Mouse (Mus musculus): ENCODE measurements around the gene Snx25. TPM values are rescaled to one million over a fixed set of nuclear protein-coding genes. Genes with fewer than 3 reads are reported as not detected.
"Not testable (repeated sequence)": the region's sequence is repeated elsewhere in the genome, so short reads cannot be mapped to it uniquely, and the experiment has no call there.

The Snx25 gene
- polyA plus RNA-seq, 1 experiment from 2014 or later = 4.8 TPM

- not testable (repeated sequence) for H3K4me3 ChIP-seq; H3K27ac ChIP-seq (replicated peaks); ATAC-seq (ENCODE audit: extremely low read depth, insufficient number of reproducible peaks, low FRiP score, low TSS enrichment); H3K9ac ChIP-seq; H3K4me2 ChIP-seq; H3K27me3 ChIP-seq (replicated peaks)
- 91% methylated on average over 2 of the region's 2 CpGs for WGBS
- Histone ChIP-seq H3K9me3 (peaks cover 15% of the 10 kb centered on the region; the same call in 1 of the 2 replicates), H3K4me1 (peaks cover 11% of the 10 kb centered on the region), H3K36me3 (peaks cover 12% of the 10 kb centered on the region)
Measured at GRCm38 (mm10) chr8:46135546-46135945, 16.4 kb downstream of the Snx25 start.

- H3K4me2 ChIP-seq = no peak overlapping the region
- 73% methylated on average over 2 of the region's 2 CpGs for WGBS
- H3K9ac ChIP-seq = no peak overlapping the region
- no peaks in the 10 kb centered on the region for H3K27me3 ChIP-seq (replicated peaks)
- peaks cover 15% of the 10 kb centered on the region; the same call in 1 of the 2 replicates for H3K9me3 ChIP-seq
- no peak for ATAC-seq (ENCODE audit: extremely low read depth, insufficient number of reproducible peaks, low FRiP score, low TSS enrichment)
- no peak overlapping the region for H3K4me3 ChIP-seq
- H3K36me3 ChIP-seq = peaks cover 12% of the 10 kb centered on the region
- no peak overlapping the region for H3K27ac ChIP-seq (replicated peaks)
- H3K4me1 ChIP-seq = no peaks in the 10 kb centered on the region
Measured at GRCm38 (mm10) chr8:46130426-46130825, 21.5 kb downstream of the Snx25 start.

- no peak for ATAC-seq (ENCODE audit: extremely low read depth, insufficient number of reproducible peaks, low FRiP score, low TSS enrichment)
- 93% methylated on average over 2 of the region's 2 CpGs for WGBS
- Histone ChIP-seq H3K9me3 (no peaks in the 10 kb centered on the region), H3K27me3 (replicated peaks) (no peaks in the 10 kb centered on the region), H3K4me3 (no peak overlapping the region), H3K4me2 (no peak overlapping the region), H3K27ac (replicated peaks) (no peak overlapping the region), H3K36me3 (peaks cover 6% of the 10 kb centered on the region), H3K9ac (no peak overlapping the region), H3K4me1 (no peaks in the 10 kb centered on the region)
Measured at GRCm38 (mm10) chr8:46122498-46122897, 29.5 kb downstream of the Snx25 start.

GRCm38 (mm10) chr8:46119176-46119575 is 32.8 kb downstream of the Snx25 start:
- no peak overlapping the region for H3K4me2 ChIP-seq
- 89% methylated on average over 3 of the region's 3 CpGs for WGBS
- H3K27me3 ChIP-seq (replicated peaks) = no peaks in the 10 kb centered on the region
- no peaks in the 10 kb centered on the region for H3K9me3 ChIP-seq
- no peak for ATAC-seq (ENCODE audit: extremely low read depth, insufficient number of reproducible peaks, low FRiP score, low TSS enrichment)
- no peak overlapping the region for H3K9ac ChIP-seq
- no peaks in the 10 kb centered on the region for H3K4me1 ChIP-seq
- no peak overlapping the region for H3K4me3 ChIP-seq
- no peak overlapping the region for H3K27ac ChIP-seq (replicated peaks)
- H3K36me3 ChIP-seq = peaks cover 15% of the 10 kb centered on the region

GRCm38 (mm10) chr8:46117172-46117571 is 34.8 kb downstream of the Snx25 start:
- H3K4me3 ChIP-seq = no peak overlapping the region
- 67% methylated on average over 3 of the region's 3 CpGs for WGBS
- H3K9me3 ChIP-seq = no peaks in the 10 kb centered on the region
- H3K9ac ChIP-seq = no peak overlapping the region
- ATAC-seq (ENCODE audit: extremely low read depth, insufficient number of reproducible peaks, low FRiP score, low TSS enrichment) = no peak
- H3K36me3 ChIP-seq = peaks cover 15% of the 10 kb centered on the region
- H3K27ac ChIP-seq (replicated peaks) = no peak overlapping the region
- H3K4me2 ChIP-seq = no peak overlapping the region
- no peaks in the 10 kb centered on the region for H3K27me3 ChIP-seq (replicated peaks)
- no peaks in the 10 kb centered on the region for H3K4me1 ChIP-seq

GRCm38 (mm10) chr8:46113421-46114170 is 38.4 kb downstream of the Snx25 start:
- not testable (repeated sequence) for H3K4me3 ChIP-seq; H3K4me2 ChIP-seq; H3K36me3 ChIP-seq; H3K27ac ChIP-seq (replicated peaks); H3K27me3 ChIP-seq (replicated peaks); H3K9ac ChIP-seq; H3K4me1 ChIP-seq; H3K9me3 ChIP-seq; ATAC-seq (ENCODE audit: extremely low read depth, insufficient number of reproducible peaks, low FRiP score, low TSS enrichment)

- peaks cover 31% of the 10 kb centered on the region for H3K36me3 ChIP-seq
- H3K4me2 ChIP-seq = no peak overlapping the region
- ATAC-seq (ENCODE audit: extremely low read depth, insufficient number of reproducible peaks, low FRiP score, low TSS enrichment) = no peak
- H3K27ac ChIP-seq (replicated peaks) = no peak overlapping the region
- no peaks in the 10 kb centered on the region for H3K27me3 ChIP-seq (replicated peaks)
- H3K9ac ChIP-seq = no peak overlapping the region
- H3K4me1 ChIP-seq = peaks cover 8% of the 10 kb centered on the region
- no peaks in the 10 kb centered on the region for H3K9me3 ChIP-seq
- no peak overlapping the region for H3K4me3 ChIP-seq
Measured at GRCm38 (mm10) chr8:46107690-46108089, 44.3 kb downstream of the Snx25 start.

GRCm38 (mm10) chr8:46103434-46103833 is 48.5 kb downstream of the Snx25 start:
- no peaks in the 10 kb centered on the region for H3K4me1 ChIP-seq
- 95% methylated on average over 11 of the region's 11 CpGs for WGBS
- no peak overlapping the region for H3K27ac ChIP-seq (replicated peaks)
- no peak for ATAC-seq (ENCODE audit: extremely low read depth, insufficient number of reproducible peaks, low FRiP score, low TSS enrichment)
- H3K27me3 ChIP-seq (replicated peaks) = no peaks in the 10 kb centered on the region
- no peak overlapping the region for H3K4me2 ChIP-seq
- no peak overlapping the region for H3K4me3 ChIP-seq
- H3K9ac ChIP-seq = no peak overlapping the region
- H3K9me3 ChIP-seq = peaks cover 9% of the 10 kb centered on the region
- peaks cover 67% of the 10 kb centered on the region for H3K36me3 ChIP-seq

GRCm38 (mm10) chr8:46092667-46093360 is 59.1 kb downstream of the Snx25 start:
- Histone ChIP-seq H3K4me2 (no peak overlapping the region), H3K27ac (replicated peaks) (no peak overlapping the region), H3K4me1 (peaks cover 19% of the 10 kb centered on the region), H3K9me3 (no peaks in the 10 kb centered on the region), H3K36me3 (peaks cover 10% of the 10 kb centered on the region), H3K9ac (no peak overlapping the region), H3K4me3 (no peak overlapping the region), H3K27me3 (replicated peaks) (no peaks in the 10 kb centered on the region)
- ATAC-seq (ENCODE audit: extremely low read depth, insufficient number of reproducible peaks, low FRiP score, low TSS enrichment) = no peak
- 64% methylated on average over 6 of the region's 6 CpGs for WGBS

- Histone ChIP-seq H3K27me3 (replicated peaks) (no peaks in the 10 kb centered on the region), H3K36me3 (0 out of 2 replicates have a peak, but pooled peaks cover 8% of the 10 kb centered on the region), H3K4me1 (peaks cover 13% of the 10 kb centered on the region), H3K9me3 (no peaks in the 10 kb centered on the region), H3K4me2 (no peak overlapping the region), H3K4me3 (no peak overlapping the region), H3K27ac (replicated peaks) (0 out of 2 replicates have a peak overlapping the region, but pooled peaks have one; percentile 39), H3K9ac (no peak overlapping the region)
- 57% methylated on average over 5 of the region's 5 CpGs for WGBS
- ATAC-seq (ENCODE audit: extremely low read depth, insufficient number of reproducible peaks, low FRiP score, low TSS enrichment) = 0 out of 2 replicates have a peak, but pooled peaks have one; percentile 37
Measured at GRCm38 (mm10) chr8:46083141-46083540, 68.8 kb downstream of the Snx25 start.

- Histone ChIP-seq H3K36me3 (0 out of 2 replicates have a peak, but pooled peaks cover 8% of the 10 kb centered on the region), H3K9ac (no peak overlapping the region), H3K9me3 (no peaks in the 10 kb centered on the region), H3K4me3 (no peak overlapping the region), H3K27me3 (replicated peaks) (no peaks in the 10 kb centered on the region), H3K4me1 (peaks cover 9% of the 10 kb centered on the region), H3K27ac (replicated peaks) (no peak overlapping the region), H3K4me2 (no peak overlapping the region)
- 64% methylated on average over 2 of the region's 2 CpGs for WGBS
- ATAC-seq (ENCODE audit: extremely low read depth, insufficient number of reproducible peaks, low FRiP score, low TSS enrichment) = no peak
Measured at GRCm38 (mm10) chr8:46081030-46081429, 70.9 kb downstream of the Snx25 start.

Data from heart, embryonic 13.5 days (tissue).